In the genomic region with DNA sequence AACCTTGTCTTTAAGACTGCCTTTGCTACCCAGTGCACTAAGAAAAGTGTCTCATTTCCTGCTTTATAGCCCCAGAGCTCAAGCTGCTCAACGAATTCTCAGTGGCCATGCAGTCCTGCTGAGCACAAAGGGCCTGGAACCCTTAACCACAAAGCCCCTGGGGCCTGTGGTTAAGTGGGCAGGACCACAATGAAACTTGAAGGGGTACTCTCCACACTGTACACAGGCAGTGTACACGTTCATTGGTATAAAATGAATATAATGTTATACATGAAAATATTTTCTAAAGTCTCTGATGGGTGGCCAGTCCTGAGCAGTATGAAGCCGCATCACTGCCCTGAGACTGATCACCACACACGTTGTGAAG, we compare ENCODE assay signal across 8 mouse cellular contexts. TPM values are rescaled to one million over a fixed set of nuclear protein-coding genes. Genes with fewer than 3 reads are reported as not detected.
DNase-seq lines count a peak whose midpoint lies in the region; ATAC-seq and TF ChIP-seq lines count a peak whose summit lies in the region.

No protein-coding gene starts in this region.

- no peaks in the 10 kb centered on the region for H3K9me3 ChIP-seq in forebrain, embryonic 16.5 days (ENCODE audit: control insufficient read depth, low read length)
- H3K9me3 ChIP-seq in megakaryocyte, embryonic 14.5 days = no peaks in the 10 kb centered on the region

- H3K9ac ChIP-seq in forebrain, embryonic 16.5 days (replicated peaks; ENCODE audit: low read depth, low read length) = peak overlapping the region; percentile 68; the same call in 1 of the 2 replicates

- H3K27me3 ChIP-seq in forebrain, embryonic 16.5 days (replicated peaks; ENCODE audit: control insufficient read depth, insufficient read depth, low read length) = no peaks in the 10 kb centered on the region
- no peaks in the 10 kb centered on the region for H3K27me3 ChIP-seq in megakaryocyte, embryonic 14.5 days (replicated peaks)

- intact Hi-C loops in gastrocnemius, adult 2 months (cut with DNase I) = loop anchor here (10.0 kb wide), 1 partner anchor 379 kb away; a partner anchor contains a TSS
- intact Hi-C loops in gastrocnemius, postnatal 36 days (cut with DNase I) = no loop called here

- H3K36me3 ChIP-seq in forebrain, embryonic 16.5 days (ENCODE audit: control insufficient read depth, insufficient read depth) = peaks cover 15% of the 10 kb centered on the region; the same call in 1 of the 2 replicates
- H3K36me3 ChIP-seq in megakaryocyte, embryonic 14.5 days (replicated peaks; ENCODE audit: low read length) = peaks cover 46% of the 10 kb centered on the region

- no peak for DNase-seq in gastrocnemius, adult 2 months
- no peak for DNase-seq in gastrocnemius, postnatal 36 days
- DNase-seq in c-Kit-positive CD71-positive TER-119-positive erythroid progenitor cells, embryonic 14.5 days (ENCODE audit: low spot score) = no peak
- no peak for DNase-seq in frontal cortex, postnatal 25 days (ENCODE audit: low spot score in 2 of 2)
- DNase-seq in kidney, adult 9 months = no peak

- ATAC-seq in CD4-positive, CD25-positive, alpha-beta regulatory T cell, adult 4 months = peak; percentile 16
- peak; percentile 71 for ATAC-seq in forebrain, embryonic 16.5 days

- peak overlapping the region; percentile 88 for H3K4me3 ChIP-seq in gastrocnemius, adult 2 months
- H3K4me3 ChIP-seq in forebrain, embryonic 16.5 days (replicated peaks; ENCODE audit: low read length) = peak overlapping the region; percentile 71
- H3K4me3 ChIP-seq in megakaryocyte, embryonic 14.5 days (replicated peaks) = peak overlapping the region; percentile 95

- H3K4me1 ChIP-seq in forebrain, embryonic 16.5 days (replicated peaks; ENCODE audit: control insufficient read depth, insufficient read depth, low read length) = peaks cover 16% of the 10 kb centered on the region
- peaks cover 41% of the 10 kb centered on the region for H3K4me1 ChIP-seq in megakaryocyte, embryonic 14.5 days

- peak overlapping the region; percentile 87 for H3K4me2 ChIP-seq in forebrain, embryonic 16.5 days (ENCODE audit: low read length)

- peak overlapping the region; percentile 85 for H3K27ac ChIP-seq in gastrocnemius, adult 2 months
- H3K27ac ChIP-seq in forebrain, embryonic 16.5 days (ENCODE audit: low read length) = 0 out of 2 replicates have a peak overlapping the region, but pooled peaks have one; percentile 49

- TF ChIP-seq CTCF in gastrocnemius, adult 2 months (IDR thresholded peaks at IDR 0.05) = no peak

- 18% methylated on average over 4 of the region's 4 CpGs for WGBS in forebrain, embryonic 16.5 days

RNA-seq across cellular contexts. Expression of a gene that starts 0.3 kb away (rescaled TPM):
- 10 to 100 TPM in 1 of 2 experiments, 1 to 10 TPM in 1; 8.6 to 15.3 TPM for total RNA-seq in gastrocnemius, adult 2 months (2021)
- total RNA-seq in gastrocnemius, postnatal 36 days (2021) = 10 to 100 TPM; 11.1 to 11.8 TPM
- polyA plus RNA-seq in CD4-positive, CD25-positive, alpha-beta regulatory T cell, adult 4 months (2017; shearing (Covaris generic)) = 10 to 100 TPM; 12.3 to 26.4 TPM
- 28.3 and 29.3 TPM in 2 replicates for polyA plus RNA-seq in forebrain, embryonic 16.5 days (2015; fragmentation: Nextera tagmentation; extraction: Ambion mirVana)
- 0.78 TPM in 1 of 2 replicates, not detected in the other for polyA plus RNA-seq in megakaryocyte, embryonic 14.5 days (2012; ENCODE audit: insufficient read depth, low replicate concordance)

RNA-seq across cellular contexts. Expression of a gene that starts 25.4 kb away (rescaled TPM):
- total RNA-seq in gastrocnemius, adult 2 months (2021) = under 1 TPM in 1 of 2 experiments, not detected in 1; 0.42 TPM
- not detected for total RNA-seq in gastrocnemius, postnatal 36 days (2021)
- 1 to 10 TPM in 1 of 2 experiments, not detected in 1; 3.0 TPM for polyA plus RNA-seq in CD4-positive, CD25-positive, alpha-beta regulatory T cell, adult 4 months (2017; shearing (Covaris generic))
- 3.0 and 4.4 TPM in 2 replicates for polyA plus RNA-seq in forebrain, embryonic 16.5 days (2015; fragmentation: Nextera tagmentation; extraction: Ambion mirVana)
- not detected in 2 replicates for polyA plus RNA-seq in megakaryocyte, embryonic 14.5 days (2012; ENCODE audit: insufficient read depth, low replicate concordance)

RNA-seq across cellular contexts. Expression of a gene that starts 25.5 kb away (rescaled TPM):
- 10 to 100 TPM; 19.9 to 22.5 TPM for total RNA-seq in gastrocnemius, adult 2 months (2021)
- 10 to 100 TPM; 17.3 to 20.0 TPM for total RNA-seq in gastrocnemius, postnatal 36 days (2021)
- polyA plus RNA-seq in CD4-positive, CD25-positive, alpha-beta regulatory T cell, adult 4 months (2017; shearing (Covaris generic)) = 10 to 100 TPM; 54.8 to 75.6 TPM
- 72.5 and 84.1 TPM in 2 replicates for polyA plus RNA-seq in forebrain, embryonic 16.5 days (2015; fragmentation: Nextera tagmentation; extraction: Ambion mirVana)
- 11.5 and 26.0 TPM in 2 replicates for polyA plus RNA-seq in megakaryocyte, embryonic 14.5 days (2012; ENCODE audit: insufficient read depth, low replicate concordance)

RNA-seq across cellular contexts. Expression of a gene that starts 32.2 kb away (rescaled TPM):
- total RNA-seq in gastrocnemius, adult 2 months (2021) = not detected
- total RNA-seq in gastrocnemius, postnatal 36 days (2021) = not detected
- not detected for polyA plus RNA-seq in CD4-positive, CD25-positive, alpha-beta regulatory T cell, adult 4 months (2017; shearing (Covaris generic))
- polyA plus RNA-seq in forebrain, embryonic 16.5 days (2015; fragmentation: Nextera tagmentation; extraction: Ambion mirVana) = 0.25 TPM in 1 of 2 replicates, not detected in the other
- polyA plus RNA-seq in megakaryocyte, embryonic 14.5 days (2012; ENCODE audit: insufficient read depth, low replicate concordance) = not detected in 2 replicates
